Mouse (Mus musculus) heart, adult 2 months (tissue): Measurements from ENCODE around the gene Naglu.

Experiments
- CTCF ChIP-seq: fragments of 200-600 bp; IDR thresholded peaks from 2 replicates; pipeline ENCODE4 v1.8.1; 2022; ENCODE audit warnings: antibody characterized with exemption, mild to moderate bottlenecking, moderate library complexity
- POLR2A ChIP-seq: fragments of 200-500 bp; IDR thresholded peaks from 2 replicates; pipeline ENCODE4 v1.6.1; 2011; ENCODE audit warnings: mild to moderate bottlenecking, low read depth, low read length, control low read depth; ENCODE audit not compliant: insufficient read depth

- TF ChIP-seq CTCF (no peak), POLR2A (no peak)
Measured at GRCm38 (mm10) chr11:101080421-101080820, 10.6 kb downstream of the Naglu start.
